Mouse (Mus musculus) T-helper 17 cell (primary cell): Measurements from ENCODE around the gene Gm49380.

Experiments
- in situ Hi-C, 2 experiments: fragments of 300-600 bp; cut with MboI, MseI; formaldehyde crosslinking; loops; 1 replicate in 1 of 2; 2 replicates in 1 of 2; pipeline ENCODE4 v1.15.1; 2025; ENCODE audit warnings: high pct_unique_total_duplicates in 2 of 2

Gene Gm49380

GRCm38 (mm10) chr9:44029580-44030236 is 83.6 kb downstream of the Gm49380 start:
- in situ Hi-C loops: no loop called here

GRCm38 (mm10) chr9:44024096-44024495 is 89.2 kb downstream of the Gm49380 start:
- in situ Hi-C loops: no loop called here

- in situ Hi-C loops: no loop called here
Observed at GRCm38 (mm10) chr9:44022100-44022847, 91.0 kb downstream of the Gm49380 start.

- in situ Hi-C loops: no loop called here
Observed at GRCm38 (mm10) chr9:44020001-44020400, 93.3 kb downstream of the Gm49380 start.

GRCm38 (mm10) chr9:44017846-44018245 is 95.5 kb downstream of the Gm49380 start:
- in situ Hi-C loops: no loop called here
